Mouse (Mus musculus) cerebellum, adult 2 months (tissue): ENCODE results near the gene Man2a1. TPM values are rescaled to one million over a fixed set of nuclear protein-coding genes. Genes with fewer than 3 reads are reported as not detected.

ENCODE experiments used
- DNase-seq, 2 experiments: peaks; one replicate each; pipeline ENCODE4 v3.0.0; 2021
- H3K27ac ChIP-seq: fragments of 200-500 bp; 2 replicates; pipeline ENCODE4 v1.5.1; 2012; ENCODE audit warnings: low read length, control low read depth, inconsistent platforms; ENCODE audit not compliant: insufficient read depth
- H3K27me3 ChIP-seq: fragments of 200-500 bp; 2 replicates; pipeline ENCODE4 v1.6.1; 2012; ENCODE audit warnings: inconsistent platforms, mild to moderate bottlenecking, low read length, moderate library complexity; ENCODE audit not compliant: control insufficient read depth, insufficient read depth
- H3K4me1 ChIP-seq: fragments of 200-500 bp; 2 replicates; pipeline ENCODE4 v1.6.1; 2011; ENCODE audit warnings: low read length; ENCODE audit not compliant: control insufficient read depth, insufficient read depth
- H3K4me3 ChIP-seq: fragments of 200-500 bp; replicated peaks from 2 replicates; pipeline ENCODE3; 2011; ENCODE audit warnings: mild to moderate bottlenecking, low read depth, low read length, control low read depth; ENCODE audit not compliant: insufficient read depth
- CTCF ChIP-seq: fragments of 200-500 bp; IDR thresholded peaks from 2 replicates; pipeline ENCODE4 v1.5.1; 2011; ENCODE audit warnings: low read depth, mild to moderate bottlenecking, control low read depth, low read length, moderate library complexity, borderline replicate concordance; ENCODE audit not compliant: insufficient read depth
- POLR2A ChIP-seq: fragments of 200-500 bp; IDR thresholded peaks from 2 replicates; pipeline ENCODE4 v1.6.1; 2011; ENCODE audit warnings: low read length, control low read depth, borderline replicate concordance; ENCODE audit not compliant: insufficient read depth
- WGBS: fragments of 180-500 bp; shearing (Covaris S2); methylation state at CpG from one replicate; pipeline ENCODE4 v1.1.7; 2018; 5-methylcytosine and 5-hydroxymethylcytosine counted together
- polyA plus RNA-seq: library from polyadenylated mRNA; depleted of rRNA; stranded (reverse); fragments of >200 nt; gene quantifications from 2 replicates; pipeline ENCODE4 v1.2.3, GENCODE M21; 2012

Gene Man2a1
- polyA plus RNA-seq, 1 experiment = 5.7 TPM

DNA sequence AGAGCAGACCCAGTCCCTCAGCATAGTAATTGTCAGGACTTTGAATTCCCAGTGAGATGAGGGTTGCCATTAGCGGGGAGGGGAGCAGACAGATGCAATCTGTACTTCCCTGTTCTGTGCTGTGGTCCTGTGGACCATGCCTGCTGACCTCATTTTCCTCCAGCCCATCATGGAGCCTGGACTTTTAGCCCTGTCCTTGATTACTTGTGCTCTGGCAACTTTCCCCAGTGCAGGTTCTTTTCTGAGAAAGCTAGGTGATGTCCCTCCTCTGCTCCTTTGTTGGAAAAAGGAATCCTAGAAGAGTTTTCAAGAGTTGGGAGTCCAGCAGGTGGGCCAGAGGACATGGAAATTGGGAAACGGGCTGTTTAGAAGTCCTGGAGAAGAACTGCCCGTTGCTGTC lies 40.8 kb downstream of the Man2a1 start:
- 77% methylated on average over 3 of the region's 3 CpGs for WGBS
- Histone ChIP-seq H3K4me3 (no peak overlapping the region), H3K27ac (no peak overlapping the region), H3K27me3 (no peaks in the 10 kb centered on the region), H3K4me1 (no peaks in the 10 kb centered on the region)
- DNase-seq = no peak
- TF ChIP-seq CTCF (no peak), POLR2A (no peak)

- TF ChIP-seq POLR2A (no peak), CTCF (no peak)
Observed at GRCm38 (mm10) chr17:64643644-64644043, 43.1 kb downstream of the Man2a1 start.

GRCm38 (mm10) chr17:64644888-64645605 lies 44.5 kb downstream of the Man2a1 start:
- TF ChIP-seq CTCF (no peak), POLR2A (no peak)
- Histone ChIP-seq H3K4me1 (no peaks in the 10 kb centered on the region), H3K27me3 (no peaks in the 10 kb centered on the region), H3K4me3 (no peak overlapping the region), H3K27ac (no peak overlapping the region)
- no peak for DNase-seq
- 82% methylated on average over 8 of the region's 8 CpGs for WGBS

More at GRCm38 (mm10) chr17:64643644-64644043, 43.1 kb downstream of the Man2a1 start:
- WGBS = 58% methylated on average over 7 of the region's 7 CpGs
- Histone ChIP-seq H3K27ac (no peak overlapping the region), H3K27me3 (no peaks in the 10 kb centered on the region), H3K4me3 (no peak overlapping the region), H3K4me1 (no peaks in the 10 kb centered on the region)
- DNase-seq = no peak

DNA sequence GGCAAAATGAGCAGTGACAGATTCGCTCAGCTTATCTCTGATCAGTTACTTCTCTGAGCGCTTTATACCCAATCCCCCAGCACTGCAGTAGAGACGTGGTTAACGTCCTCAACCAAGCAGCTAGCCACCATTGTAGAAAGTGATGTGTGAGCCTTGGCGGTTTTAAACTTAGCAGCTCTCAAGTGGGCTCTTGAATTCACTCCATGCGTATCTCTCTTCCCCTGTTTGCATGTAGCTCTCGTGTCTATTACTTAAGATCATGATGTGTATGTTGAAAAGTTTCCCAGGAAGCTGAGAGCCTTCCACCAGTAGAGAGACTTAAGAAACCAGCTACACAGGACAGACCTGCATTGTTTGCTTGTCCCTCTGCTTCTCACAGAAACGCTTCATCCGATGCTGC lies 46.9 kb downstream of the Man2a1 start:
- H3K4me1 ChIP-seq = no peaks in the 10 kb centered on the region
- H3K27me3 ChIP-seq = no peaks in the 10 kb centered on the region
- no peak overlapping the region for H3K27ac ChIP-seq
- H3K4me3 ChIP-seq = no peak overlapping the region
- TF ChIP-seq CTCF (no peak), POLR2A (no peak)
- no peak for DNase-seq
- WGBS = 88% methylated on average over 9 of the region's 9 CpGs

GRCm38 (mm10) chr17:64650702-64651101 lies 50.2 kb downstream of the Man2a1 start:
- H3K4me1 ChIP-seq = no peaks in the 10 kb centered on the region
- TF ChIP-seq POLR2A (no peak), CTCF (no peak)
- DNase-seq = peak in 1 of 2 experiments; percentile 18
- WGBS = 68% methylated on average over 9 of the region's 9 CpGs
- H3K4me3 ChIP-seq = no peak overlapping the region
- H3K27ac ChIP-seq = no peak overlapping the region
- H3K27me3 ChIP-seq = no peaks in the 10 kb centered on the region

DNA sequence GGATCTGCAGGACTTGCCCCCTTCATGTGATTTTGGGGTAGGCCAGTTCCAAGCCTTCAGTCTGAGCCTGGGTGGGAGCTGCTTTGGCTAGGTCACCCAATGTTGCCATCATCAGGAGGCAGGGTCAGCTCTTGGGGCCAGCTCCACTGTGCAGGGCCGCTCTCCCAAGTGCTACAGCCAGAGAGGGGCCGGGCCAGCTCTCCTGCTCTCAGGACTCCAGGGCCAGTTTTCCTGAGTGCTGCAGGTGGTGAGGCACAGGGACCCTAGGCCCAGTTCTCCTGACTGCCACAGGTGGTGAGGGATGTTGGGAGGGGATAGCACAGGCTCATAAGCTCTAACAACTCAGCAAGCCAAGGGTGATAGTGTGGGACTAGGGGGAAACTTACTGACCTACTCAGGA lies 53.1 kb downstream of the Man2a1 start:
- no peaks in the 10 kb centered on the region for H3K4me1 ChIP-seq
- no peaks in the 10 kb centered on the region for H3K27me3 ChIP-seq
- DNase-seq = no peak
- WGBS = 100% methylated on average over 2 of the region's 2 CpGs
- H3K27ac ChIP-seq = no peak overlapping the region
- H3K4me3 ChIP-seq = no peak overlapping the region
- TF ChIP-seq CTCF = no peak

DNA sequence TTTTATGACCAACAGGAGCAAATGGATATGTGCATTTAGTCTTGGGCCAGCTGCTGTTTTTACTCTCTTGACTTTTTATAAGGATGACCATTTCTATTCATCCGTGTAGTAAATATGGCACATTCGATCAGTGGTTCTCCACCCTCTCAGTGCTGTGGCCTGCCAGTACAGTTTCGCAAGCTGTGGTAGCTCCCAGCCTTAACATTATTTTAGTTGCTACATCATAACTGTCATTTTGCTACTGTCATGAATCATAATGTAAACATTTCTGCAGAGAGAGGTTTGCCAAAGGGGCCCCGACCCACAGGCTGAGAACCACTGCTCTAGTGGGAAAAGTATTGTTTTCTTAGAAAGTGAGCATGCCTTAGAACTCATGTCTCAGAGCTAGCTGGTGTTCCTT lies 59.1 kb downstream of the Man2a1 start:
- no peak overlapping the region for H3K27ac ChIP-seq
- WGBS = 92% methylated on average over 4 of the region's 4 CpGs
- no peaks in the 10 kb centered on the region for H3K27me3 ChIP-seq
- no peak overlapping the region for H3K4me3 ChIP-seq
- no peaks in the 10 kb centered on the region for H3K4me1 ChIP-seq
- TF ChIP-seq CTCF (no peak), POLR2A (no peak)
- no peak for DNase-seq

DNA sequence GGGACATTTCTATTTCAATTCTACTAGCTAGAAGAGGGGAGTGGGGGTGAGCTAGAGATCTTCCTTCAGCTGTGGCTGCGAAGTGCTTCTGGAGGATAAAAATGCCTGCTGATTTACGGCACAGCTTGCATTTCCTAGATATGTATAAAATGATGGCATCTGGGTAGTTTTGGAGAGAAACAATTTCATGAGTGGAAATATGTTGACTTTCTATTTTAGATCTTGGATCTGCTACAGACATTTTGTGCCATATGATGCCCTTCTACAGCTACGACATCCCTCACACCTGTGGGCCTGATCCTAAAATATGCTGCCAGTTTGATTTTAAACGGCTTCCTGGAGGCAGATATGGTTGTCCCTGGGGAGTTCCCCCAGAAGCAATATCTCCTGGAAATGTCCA lies 66.0 kb downstream of the Man2a1 start:
- no peaks in the 10 kb centered on the region for H3K27me3 ChIP-seq
- H3K27ac ChIP-seq = no peak overlapping the region
- peaks cover 7% of the 10 kb centered on the region; the same call in 1 of the 2 replicates for H3K4me1 ChIP-seq
- peak in 1 of 2 experiments; percentile 28 for DNase-seq
- TF ChIP-seq CTCF = no peak
- TF ChIP-seq POLR2A = no peak
- no peak overlapping the region for H3K4me3 ChIP-seq
- 23% methylated on average over 4 of the region's 4 CpGs for WGBS
